In genomic region chr6:84128229-84128628, GRCm38 (mm10) we compare ENCODE assay signal across 25 mouse cellular contexts.
"Had no signal": no experiment of that assay in that cellular context is flagged by ENCODE, and none has a peak within 500 bp of the region (broad histone marks: within the 10 kb centered on the region; RNA-seq: fewer than 3 reads in every experiment).

No protein-coding gene starts in this region.

- H3K27ac ChIP-seq: embryonic facial prominence, embryonic 10.5 days; embryonic facial prominence, embryonic 12.5 days; embryonic facial prominence, embryonic 13.5 days; embryonic facial prominence, embryonic 15.5 days; forebrain, embryonic 10.5 days; forebrain, embryonic 12.5 days; forebrain, embryonic 13.5 days; forebrain, embryonic 15.5 days; gastrocnemius, adult 2 months; heart, adult 2 months had no signal

- H3K4me2 ChIP-seq: embryonic facial prominence, embryonic 12.5 days; embryonic facial prominence, embryonic 13.5 days; embryonic facial prominence, embryonic 15.5 days; forebrain, embryonic 12.5 days; forebrain, embryonic 13.5 days; forebrain, embryonic 15.5 days had no signal

- H3K36me3 ChIP-seq: embryonic facial prominence, embryonic 10.5 days; embryonic facial prominence, embryonic 12.5 days; embryonic facial prominence, embryonic 13.5 days; embryonic facial prominence, embryonic 15.5 days; forebrain, embryonic 10.5 days; forebrain, embryonic 12.5 days; forebrain, embryonic 15.5 days had no signal

- H3K9ac ChIP-seq: embryonic facial prominence, embryonic 12.5 days; embryonic facial prominence, embryonic 13.5 days; embryonic facial prominence, embryonic 15.5 days; forebrain, embryonic 12.5 days; forebrain, embryonic 13.5 days; forebrain, embryonic 15.5 days; forebrain, postnatal 0 days had no signal

- ATAC-seq: forebrain, embryonic 13.5 days; forebrain, embryonic 14.5 days; forebrain, embryonic 15.5 days; forebrain, embryonic 16.5 days; forebrain, postnatal 0 days had no signal

- H3K27me3 ChIP-seq: embryonic facial prominence, embryonic 12.5 days; embryonic facial prominence, embryonic 13.5 days; embryonic facial prominence, embryonic 15.5 days; forebrain, embryonic 12.5 days; forebrain, embryonic 13.5 days; forebrain, embryonic 15.5 days had no signal

- H3K4me3 ChIP-seq: embryonic facial prominence, embryonic 10.5 days; embryonic facial prominence, embryonic 12.5 days; embryonic facial prominence, embryonic 13.5 days; embryonic facial prominence, embryonic 15.5 days; erythroblast, embryonic 14.5 days; forebrain, embryonic 10.5 days; forebrain, embryonic 12.5 days; forebrain, embryonic 13.5 days; forebrain, embryonic 15.5 days; gastrocnemius, adult 2 months; heart, adult 2 months had no signal

- DNase-seq: cerebellum, adult 9-10 months; cerebellum, adult 9-11 months; cerebellum, postnatal 10 days; cerebellum, postnatal 14 days; cerebellum, postnatal 36 days; embryo, embryonic 11 days; forebrain, postnatal 0 days; gastrocnemius, adult 2 months; gastrocnemius, postnatal 10 days; gastrocnemius, postnatal 14 days; gastrocnemius, postnatal 25 days; gastrocnemius, postnatal 36 days; heart, adult 18-20 months; heart, adult 2 months had no signal

- H3K4me1 ChIP-seq: forebrain, embryonic 10.5 days; forebrain, embryonic 12.5 days; forebrain, embryonic 13.5 days; forebrain, embryonic 15.5 days had no signal

- H3K9me3 ChIP-seq: embryonic facial prominence, embryonic 10.5 days; embryonic facial prominence, embryonic 12.5 days; embryonic facial prominence, embryonic 13.5 days; embryonic facial prominence, embryonic 15.5 days; forebrain, embryonic 10.5 days; forebrain, embryonic 12.5 days; forebrain, embryonic 13.5 days; forebrain, embryonic 15.5 days had no signal
